Mouse (Mus musculus) forebrain, embryonic 13.5 days (tissue): ENCODE results near the gene Enpp1. TPM values are rescaled to one million over a fixed set of nuclear protein-coding genes. Genes with fewer than 3 reads are reported as not detected.

Source experiments
- ATAC-seq: fragments of 200-750 bp; cut with Nextera tagmentation; 2 replicates; pipeline ENCODE4 v1.8.0; 2017
- H3K27ac ChIP-seq: fragments of 300-500 bp; sonication (generic); 2 replicates; pipeline ENCODE4 v1.5.1; 2015; ENCODE audit warnings: inconsistent platforms, mild to moderate bottlenecking, moderate library complexity
- H3K27me3 ChIP-seq: fragments of 300-500 bp; sonication (generic); 2 replicates; pipeline ENCODE4 v1.6.1; 2015; ENCODE audit warnings: mild to moderate bottlenecking, inconsistent platforms
- H3K36me3 ChIP-seq: fragments of 300-500 bp; sonication (generic); 2 replicates; pipeline ENCODE4 v1.6.1; 2015; ENCODE audit warnings: mild to moderate bottlenecking, inconsistent platforms; ENCODE audit not compliant: poor library complexity, severe bottlenecking
- H3K4me1 ChIP-seq: fragments of 300-500 bp; sonication (generic); 2 replicates; pipeline ENCODE4 v1.6.1; 2015; ENCODE audit warnings: inconsistent platforms
- H3K4me2 ChIP-seq: fragments of 300-500 bp; sonication (generic); 2 replicates; pipeline ENCODE4 v1.6.1; 2015; ENCODE audit warnings: inconsistent platforms, mild to moderate bottlenecking, moderate library complexity
- H3K4me3 ChIP-seq: fragments of 300-500 bp; sonication (generic); 2 replicates; pipeline ENCODE4 v1.5.1; 2015; ENCODE audit warnings: mild to moderate bottlenecking, inconsistent platforms
- H3K9ac ChIP-seq: fragments of 300-500 bp; sonication (generic); 2 replicates; pipeline ENCODE4 v1.6.1; 2015; ENCODE audit warnings: mild to moderate bottlenecking, inconsistent platforms
- H3K9me3 ChIP-seq: fragments of 300-500 bp; sonication (generic); replicated peaks from 2 replicates; pipeline ENCODE4 v1.6.1; 2016; ENCODE audit warnings: inconsistent platforms
- WGBS: fragments of 180-500 bp; shearing (Covaris S2); methylation state at CpG from one replicate; pipeline ENCODE4 v1.1.7; 2015; 5-methylcytosine and 5-hydroxymethylcytosine counted together
- polyA plus RNA-seq: library from polyadenylated mRNA; unstranded; fragments of >200 nt; fragmentation: Nextera tagmentation; extraction: Ambion mirVana; gene quantifications from 2 replicates; pipeline ENCODE4 v1.2.1, GENCODE M21; 2015

Enpp1 gene
- polyA plus RNA-seq, 1 experiment from 2014 or later = 0.76 TPM

DNA sequence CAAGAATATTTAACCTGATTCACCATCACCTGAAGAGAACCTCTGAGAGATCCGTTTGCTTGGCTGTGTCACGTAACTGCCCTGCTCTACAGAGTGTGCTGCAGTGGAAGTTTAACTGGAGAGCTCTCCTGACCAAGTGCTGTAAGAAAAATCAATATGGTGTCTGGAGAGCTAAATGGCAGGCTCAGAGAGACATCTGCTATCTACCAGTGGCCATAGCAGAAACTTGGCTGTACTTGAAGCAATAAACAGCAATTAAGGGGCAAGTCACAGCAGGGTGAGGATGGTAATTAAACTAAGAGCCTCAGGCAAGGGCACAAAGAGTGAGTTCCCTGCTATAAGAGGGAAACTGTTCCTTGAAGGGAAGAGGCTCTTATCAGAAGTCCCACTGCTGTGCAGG is 9.3 kb downstream of the Enpp1 start:
- no peaks in the 10 kb centered on the region for H3K27me3 ChIP-seq
- no peaks in the 10 kb centered on the region for H3K36me3 ChIP-seq
- no peaks in the 10 kb centered on the region for H3K4me1 ChIP-seq
- 83% methylated on average over 2 of the region's 2 CpGs for WGBS
- no peak overlapping the region for H3K27ac ChIP-seq
- no peak overlapping the region for H3K4me2 ChIP-seq
- H3K4me3 ChIP-seq = no peak overlapping the region
- H3K9me3 ChIP-seq = no peaks in the 10 kb centered on the region
- peak; percentile 55 for ATAC-seq
- no peak overlapping the region for H3K9ac ChIP-seq

DNA sequence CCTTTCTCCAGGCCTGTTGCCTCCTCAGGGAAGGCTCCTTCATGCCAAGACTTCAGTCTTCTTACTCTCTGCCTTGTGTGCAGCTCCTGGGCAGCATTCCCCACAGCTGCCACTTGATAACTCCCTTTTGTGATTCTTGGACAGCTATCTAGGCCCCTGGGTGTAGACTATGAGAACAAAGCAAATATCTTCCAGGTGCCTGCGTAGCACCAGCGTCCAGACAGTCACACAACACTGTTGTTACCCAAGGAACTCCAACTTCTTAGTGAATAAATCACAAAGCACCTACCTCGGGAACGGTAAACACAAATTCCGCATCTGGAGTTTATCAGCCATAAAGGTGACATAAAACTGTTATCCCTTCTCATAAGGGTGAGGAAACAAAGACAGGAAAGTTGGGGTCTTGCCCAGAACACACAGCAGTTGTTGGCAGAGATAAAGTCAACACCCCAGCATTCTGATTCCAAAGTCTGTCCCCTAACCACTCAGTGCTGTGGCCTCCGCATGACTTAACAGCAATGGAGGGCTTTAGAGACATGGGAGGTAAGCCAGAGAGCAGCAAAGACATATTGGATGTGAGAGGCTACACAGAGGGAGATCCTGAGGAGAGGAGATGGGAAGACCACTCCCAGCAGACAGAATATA is 13.7 kb downstream of the Enpp1 start:
- H3K36me3 ChIP-seq = no peaks in the 10 kb centered on the region
- H3K9ac ChIP-seq = no peak overlapping the region
- no peaks in the 10 kb centered on the region for H3K4me1 ChIP-seq
- H3K27me3 ChIP-seq = no peaks in the 10 kb centered on the region
- no peak overlapping the region for H3K27ac ChIP-seq
- no peak for ATAC-seq
- 87% methylated on average over 6 of the region's 6 CpGs for WGBS
- H3K4me3 ChIP-seq = no peak overlapping the region
- no peaks in the 10 kb centered on the region for H3K9me3 ChIP-seq
- no peak overlapping the region for H3K4me2 ChIP-seq

DNA sequence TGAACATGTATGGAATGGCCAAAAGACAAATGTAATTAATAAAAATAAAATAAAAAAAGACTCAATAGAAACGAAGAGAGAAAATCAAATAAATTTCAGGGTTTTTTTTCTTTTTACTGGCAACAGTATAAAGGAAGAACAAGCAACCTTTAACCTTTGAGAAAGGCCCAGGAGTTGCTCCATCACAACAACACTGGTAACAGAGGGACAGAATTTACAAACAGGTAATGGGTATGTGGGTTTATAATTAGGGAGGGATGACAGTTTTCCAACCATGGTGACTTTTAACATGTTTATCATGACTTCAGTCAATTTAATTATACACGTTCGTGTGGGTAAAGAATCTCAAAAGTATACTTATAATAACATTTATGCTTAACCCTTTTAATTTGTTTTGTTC is 15.2 kb downstream of the Enpp1 start:
- H3K4me3 ChIP-seq = no peak overlapping the region
- no peaks in the 10 kb centered on the region for H3K27me3 ChIP-seq

DNA sequence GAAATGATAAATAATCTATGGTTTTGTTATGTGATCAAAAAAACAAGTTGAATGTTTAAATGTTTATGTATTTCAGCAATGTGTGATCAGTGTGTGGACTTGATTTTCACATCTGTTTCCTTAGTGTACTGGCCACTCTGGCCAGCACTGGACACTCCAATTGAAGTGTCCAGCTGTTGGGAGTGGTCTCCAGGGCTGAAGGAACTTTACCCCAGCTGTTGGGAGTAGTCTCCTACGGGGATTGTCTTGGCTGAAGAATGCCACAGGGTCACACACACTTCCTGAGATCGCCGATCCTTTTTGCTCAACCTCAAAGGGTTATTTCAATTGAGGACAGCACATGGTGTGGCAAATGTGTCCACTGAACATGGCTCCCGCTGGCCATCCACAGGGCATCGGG is 16.2 kb downstream of the Enpp1 start:
- H3K4me3 ChIP-seq = no peak overlapping the region
- WGBS = 87% methylated on average over 5 of the region's 5 CpGs
- H3K9me3 ChIP-seq = no peaks in the 10 kb centered on the region
- no peak overlapping the region for H3K27ac ChIP-seq
- no peaks in the 10 kb centered on the region for H3K36me3 ChIP-seq
- no peak overlapping the region for H3K4me2 ChIP-seq
- no peaks in the 10 kb centered on the region for H3K4me1 ChIP-seq
- H3K9ac ChIP-seq = no peak overlapping the region
- no peaks in the 10 kb centered on the region for H3K27me3 ChIP-seq
- ATAC-seq = no peak

More for the DNA sequence above, 15.2 kb downstream of the Enpp1 start:
- Histone ChIP-seq H3K36me3 (no peaks in the 10 kb centered on the region), H3K4me1 (no peaks in the 10 kb centered on the region), H3K9me3 (no peaks in the 10 kb centered on the region), H3K27ac (no peak overlapping the region), H3K9ac (no peak overlapping the region), H3K4me2 (no peak overlapping the region)
- 89% methylated on average over 3 of the region's 3 CpGs for WGBS
- ATAC-seq = no peak

DNA sequence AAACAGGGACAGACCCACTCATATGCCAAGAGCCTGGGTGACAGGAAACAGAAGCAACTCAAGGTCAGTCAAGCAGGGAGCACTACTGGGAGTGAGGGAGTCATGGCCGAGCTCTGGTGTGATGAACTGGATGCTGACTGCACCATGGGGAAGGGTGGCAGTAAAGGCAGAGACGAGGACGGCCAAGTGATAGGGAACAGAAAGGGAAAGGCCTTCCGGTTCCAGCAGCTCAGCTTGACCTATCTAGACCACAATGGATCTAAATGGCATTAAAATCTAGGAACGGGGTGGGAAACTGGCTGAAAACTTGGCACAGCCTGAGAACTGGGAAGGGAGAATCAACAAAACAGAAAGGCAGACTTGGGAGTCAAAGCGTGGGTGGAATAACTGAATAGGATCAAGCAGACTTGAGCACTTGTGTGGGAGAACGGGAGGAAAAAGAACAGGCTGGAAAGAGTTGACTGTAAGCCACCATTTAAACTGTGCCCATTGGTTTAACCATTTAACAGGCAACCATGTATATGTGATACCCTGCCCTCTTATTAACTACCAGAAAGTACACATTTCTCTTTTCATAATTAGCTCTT is 29.3 kb downstream of the Enpp1 start:
- Histone ChIP-seq H3K4me3 (no peak overlapping the region), H3K4me2 (no peak overlapping the region), H3K27me3 (no peaks in the 10 kb centered on the region), H3K9me3 (no peaks in the 10 kb centered on the region), H3K4me1 (no peaks in the 10 kb centered on the region), H3K9ac (no peak overlapping the region), H3K27ac (no peak overlapping the region), H3K36me3 (no peaks in the 10 kb centered on the region)
- 82% methylated on average over 7 of the region's 7 CpGs for WGBS
- no peak for ATAC-seq

DNA sequence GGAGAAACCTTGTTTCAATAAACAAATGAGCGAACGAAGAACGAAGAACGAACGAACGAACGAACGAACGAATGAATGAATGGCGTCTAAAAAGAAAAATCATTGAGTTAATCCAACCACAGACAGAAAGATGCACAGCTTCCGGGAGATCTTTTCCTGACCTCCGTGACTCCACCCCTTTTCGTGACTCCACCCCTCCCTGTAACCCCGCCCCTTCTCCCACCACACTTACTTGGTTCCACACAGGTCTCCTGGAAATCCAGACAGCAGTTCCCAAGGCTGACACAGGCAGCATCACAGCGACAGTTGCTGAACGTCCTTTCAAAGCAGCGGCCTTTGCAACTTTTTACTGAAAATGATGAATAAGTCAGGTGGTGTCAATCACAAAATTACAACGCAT is 34.3 kb downstream of the Enpp1 start:
- Histone ChIP-seq H3K4me3 (no peak overlapping the region), H3K27me3 (no peaks in the 10 kb centered on the region), H3K9me3 (no peaks in the 10 kb centered on the region), H3K27ac (no peak overlapping the region), H3K4me2 (no peak overlapping the region), H3K9ac (no peak overlapping the region), H3K36me3 (no peaks in the 10 kb centered on the region), H3K4me1 (no peaks in the 10 kb centered on the region)
- WGBS = 95% methylated on average over 18 of the region's 18 CpGs
- no peak for ATAC-seq

DNA sequence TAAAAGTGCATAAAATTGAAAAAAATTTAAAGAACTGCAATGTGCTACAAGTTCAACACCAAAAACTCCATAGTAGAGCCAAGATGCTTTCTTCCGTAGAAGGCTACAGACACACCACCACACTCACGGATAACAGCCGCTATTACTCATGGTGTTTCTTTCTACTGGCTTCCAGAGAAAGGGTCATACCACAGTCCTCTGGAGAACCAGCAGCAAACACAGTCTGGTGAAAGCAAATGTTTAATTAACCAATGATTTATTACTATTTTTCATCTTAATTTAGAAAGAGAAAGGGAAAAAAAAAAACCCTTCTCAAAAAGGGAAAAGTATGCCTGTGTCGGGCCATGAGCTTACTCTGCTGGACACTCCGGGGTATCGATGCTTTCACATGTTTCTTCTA is 37.7 kb downstream of the Enpp1 start:
- ATAC-seq = no peak
- Histone ChIP-seq H3K4me2 (no peak overlapping the region), H3K4me1 (no peaks in the 10 kb centered on the region), H3K4me3 (no peak overlapping the region), H3K27me3 (no peaks in the 10 kb centered on the region), H3K9me3 (no peaks in the 10 kb centered on the region), H3K27ac (no peak overlapping the region), H3K36me3 (no peaks in the 10 kb centered on the region), H3K9ac (no peak overlapping the region)
- 97% methylated on average over 6 of the region's 6 CpGs for WGBS

DNA sequence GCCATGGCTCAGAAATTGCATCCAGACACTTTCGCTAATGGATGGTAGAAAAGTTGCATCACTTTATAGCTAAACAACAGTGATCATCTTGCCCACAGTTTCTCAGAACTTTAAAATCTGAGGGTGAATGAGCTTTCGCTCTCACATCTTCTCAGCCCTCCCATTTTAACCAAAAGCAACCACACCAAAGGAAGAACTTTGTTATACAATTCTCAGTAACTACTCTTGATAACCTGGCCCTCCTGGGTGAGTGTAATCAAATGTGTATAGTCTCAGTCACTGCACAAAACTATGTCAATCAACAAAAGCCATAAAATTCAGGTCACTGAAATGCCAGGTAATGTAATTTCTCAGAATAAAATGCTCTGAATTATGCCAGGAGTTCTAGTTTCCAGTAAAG is 39.0 kb downstream of the Enpp1 start:
- Histone ChIP-seq H3K9me3 (no peaks in the 10 kb centered on the region), H3K4me3 (no peak overlapping the region), H3K4me1 (no peaks in the 10 kb centered on the region), H3K36me3 (no peaks in the 10 kb centered on the region), H3K9ac (no peak overlapping the region), H3K27me3 (no peaks in the 10 kb centered on the region), H3K4me2 (no peak overlapping the region), H3K27ac (no peak overlapping the region)
- no peak for ATAC-seq
- 94% methylated on average over 2 of the region's 2 CpGs for WGBS

DNA sequence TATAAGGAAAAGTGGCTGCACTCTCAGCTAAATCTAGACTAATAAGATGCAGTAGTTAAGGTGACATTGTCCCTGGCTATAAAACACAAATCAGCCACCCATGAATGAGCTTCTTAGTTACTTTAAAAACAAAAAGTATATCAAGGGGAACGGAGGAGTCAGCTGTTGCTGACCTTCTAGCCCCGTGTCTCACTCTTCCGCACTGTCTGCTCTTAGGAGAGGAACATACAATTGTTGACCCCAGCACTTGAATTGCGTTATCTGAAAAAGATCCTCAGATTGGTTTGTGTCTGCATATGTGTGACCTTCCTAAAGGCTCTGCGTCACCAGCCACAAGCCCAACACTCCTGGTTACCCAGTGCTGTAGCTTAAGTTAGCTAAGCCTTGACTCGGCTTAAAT is 41.4 kb downstream of the Enpp1 start:
- H3K27me3 ChIP-seq = no peaks in the 10 kb centered on the region
- ATAC-seq = no peak
- no peak overlapping the region for H3K27ac ChIP-seq
- H3K9ac ChIP-seq = no peak overlapping the region
- H3K36me3 ChIP-seq = no peaks in the 10 kb centered on the region
- no peaks in the 10 kb centered on the region for H3K9me3 ChIP-seq
- H3K4me1 ChIP-seq = no peaks in the 10 kb centered on the region
- WGBS = 94% methylated on average over 6 of the region's 6 CpGs
- no peak overlapping the region for H3K4me3 ChIP-seq
- no peak overlapping the region for H3K4me2 ChIP-seq

DNA sequence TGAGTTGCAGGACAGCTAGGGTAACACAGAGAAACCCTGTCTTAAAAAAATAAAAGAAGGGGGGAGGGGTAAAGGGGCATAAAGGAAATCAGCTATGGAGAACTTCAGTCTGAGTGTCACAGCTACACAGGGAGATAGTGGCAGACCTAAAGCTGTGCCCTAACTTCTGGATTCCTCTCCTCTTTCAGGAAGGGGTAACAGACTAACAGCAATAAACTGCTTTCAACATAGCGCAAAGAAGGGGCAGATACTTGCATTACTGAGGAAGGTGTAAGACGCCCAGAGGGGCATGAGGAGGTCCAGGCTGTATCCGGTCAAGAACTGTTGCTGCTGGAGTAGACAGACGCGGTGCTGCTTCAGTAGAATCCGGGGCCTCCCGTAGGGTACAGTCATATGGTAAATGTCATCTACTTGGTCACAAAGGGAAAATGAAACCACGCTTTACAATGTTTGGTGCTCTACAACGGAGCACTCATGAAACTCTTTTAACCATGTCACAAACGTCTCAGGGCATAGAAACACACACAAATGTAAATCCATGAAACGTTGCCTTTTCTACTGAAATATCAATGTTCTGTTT is 60.9 kb downstream of the Enpp1 start:
- Histone ChIP-seq H3K4me2 (no peak overlapping the region), H3K4me1 (no peaks in the 10 kb centered on the region), H3K9me3 (no peaks in the 10 kb centered on the region), H3K4me3 (no peak overlapping the region), H3K36me3 (no peaks in the 10 kb centered on the region), H3K27me3 (no peaks in the 10 kb centered on the region), H3K27ac (no peak overlapping the region), H3K9ac (no peak overlapping the region)
- no peak for ATAC-seq
- 90% methylated on average over 11 of the region's 11 CpGs for WGBS

DNA sequence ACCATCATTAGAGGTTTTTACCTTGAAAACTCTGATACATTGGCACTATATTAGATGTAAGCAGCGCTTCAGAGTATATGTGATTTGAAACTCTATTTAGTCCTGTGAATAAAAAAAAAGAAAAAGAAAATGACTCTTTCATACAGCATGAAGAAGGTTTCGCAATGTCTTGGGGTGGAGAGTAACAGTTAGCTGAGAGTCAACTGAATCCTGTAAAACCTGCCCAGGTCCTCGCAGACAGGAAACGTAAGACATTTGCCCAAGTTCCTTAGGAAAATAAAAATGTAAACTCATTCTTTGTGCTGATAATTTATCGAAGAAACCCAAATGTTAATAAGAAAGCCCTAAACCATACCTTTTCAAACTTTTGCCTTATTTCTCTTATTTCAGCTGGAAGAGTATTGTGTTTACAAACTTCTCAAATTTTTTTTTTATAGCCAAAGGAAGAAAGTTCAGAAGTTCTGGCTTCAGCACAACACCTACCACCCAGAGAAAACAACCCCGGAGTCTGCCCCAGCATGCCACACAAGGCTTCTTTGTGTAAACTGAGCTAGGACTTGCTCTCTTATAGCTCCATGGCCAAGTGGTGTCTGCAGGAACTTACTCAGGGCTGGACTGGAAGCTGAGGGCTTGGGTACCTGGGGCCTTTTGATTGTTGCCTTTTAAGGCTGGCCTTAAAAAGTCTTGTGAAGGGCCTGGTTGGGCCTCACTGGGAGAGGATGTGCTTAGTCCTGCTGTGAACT is 63.8 kb downstream of the Enpp1 start:
- Histone ChIP-seq H3K36me3 (no peaks in the 10 kb centered on the region), H3K27me3 (no peaks in the 10 kb centered on the region), H3K4me2 (no peak overlapping the region), H3K9me3 (no peaks in the 10 kb centered on the region), H3K9ac (no peak overlapping the region), H3K27ac (no peak overlapping the region), H3K4me1 (no peaks in the 10 kb centered on the region), H3K4me3 (no peak overlapping the region)
- ATAC-seq = no peak
- WGBS = 91% methylated on average over 6 of the region's 6 CpGs

DNA sequence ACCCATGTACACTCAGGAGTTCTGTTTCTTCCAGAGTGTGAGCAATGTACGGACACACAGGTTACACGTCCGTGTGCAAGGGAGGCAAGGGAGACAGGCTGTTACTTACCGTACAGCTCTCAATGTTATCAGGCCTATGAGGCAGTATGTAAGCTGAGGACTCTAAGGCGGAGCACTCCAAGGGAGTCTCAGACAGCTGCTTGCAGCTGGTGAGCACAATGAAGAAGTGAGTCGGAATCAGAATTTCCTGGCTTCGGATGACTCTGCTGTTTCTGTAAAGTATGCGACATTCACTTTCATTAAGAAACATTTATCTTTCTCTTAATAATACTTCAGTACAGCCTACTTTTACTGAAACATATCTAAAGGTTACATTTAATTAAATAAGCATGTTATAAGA is 66.8 kb downstream of the Enpp1 start:
- Histone ChIP-seq H3K36me3 (no peaks in the 10 kb centered on the region), H3K4me3 (no peak overlapping the region), H3K4me2 (no peak overlapping the region), H3K9me3 (no peaks in the 10 kb centered on the region), H3K9ac (no peak overlapping the region), H3K27ac (no peak overlapping the region), H3K4me1 (no peaks in the 10 kb centered on the region), H3K27me3 (no peaks in the 10 kb centered on the region)
- 93% methylated on average over 8 of the region's 8 CpGs for WGBS
- no peak for ATAC-seq
